Mouse (Mus musculus) liver, embryonic 14.5 days (tissue): ENCODE data around the gene Med29. TPM values are rescaled to one million over a fixed set of nuclear protein-coding genes. Genes with fewer than 3 reads are reported as not detected.
A peak's percentile ranks its signal among the peaks of the same experiment; 100 is the strongest.

Experiments used
- ATAC-seq: fragments of 200-750 bp; cut with Nextera tagmentation; 2 replicates; pipeline ENCODE4 v1.8.0; 2017; ENCODE audit warnings: moderate number of reproducible peaks, mild to moderate bottlenecking, moderate library complexity; ENCODE audit not compliant: insufficient read depth
- DNase-seq, 3 experiments: peaks; one replicate each; pipeline ENCODE4 v3.0.0-alpha.2; 2012 to 2013; ENCODE audit warnings: low read depth in 3 of 3, low spot score in 3 of 3
- H3K27ac ChIP-seq: fragments of 300-500 bp; sonication (generic); 2 replicates; pipeline ENCODE4 v1.5.1; 2014; ENCODE audit warnings: moderate library complexity, mild to moderate bottlenecking, control low read depth, inconsistent platforms
- H3K27me3 ChIP-seq: fragments of 300-500 bp; sonication (generic); 2 replicates; pipeline ENCODE4 v1.6.1; 2014; ENCODE audit warnings: mild to moderate bottlenecking, low read length, moderate library complexity; ENCODE audit not compliant: control insufficient read depth, insufficient read depth
- H3K36me3 ChIP-seq: fragments of 300-500 bp; sonication (generic); replicated peaks from 2 replicates; pipeline ENCODE4 v1.6.1; 2014; ENCODE audit warnings: low read depth; ENCODE audit not compliant: control insufficient read depth, insufficient read depth
- H3K4me1 ChIP-seq, 2 experiments: fragments of 200-500 bp in 1 of 2; fragments of 300-500 bp in 1 of 2; sonication (generic) in 1 of 2; replicated peaks; 2 replicates each; pipeline ENCODE4 v1.6.1; 2012 to 2014; ENCODE audit warnings: antibody characterized with exemption in 1 of 2, inconsistent platforms in 1 of 2, low read length in 1 of 2; ENCODE audit not compliant: control insufficient read depth in 2 of 2, insufficient read depth in 2 of 2
- H3K4me2 ChIP-seq: fragments of 300-500 bp; sonication (generic); 2 replicates; pipeline ENCODE4 v1.6.1; 2014; ENCODE audit warnings: low read depth, mild to moderate bottlenecking, control low read depth, moderate library complexity
- H3K4me3 ChIP-seq, 2 experiments: fragments of 200-500 bp in 1 of 2; fragments of 300-500 bp in 1 of 2; sonication (generic) in 1 of 2; 2 replicates each; pipeline ENCODE4 v1.5.1; 2012 to 2014; ENCODE audit warnings: low read depth in 2 of 2, low read length in 2 of 2, mild to moderate bottlenecking in 2 of 2, control low read depth in 1 of 2, inconsistent platforms in 1 of 2, moderate library complexity in 1 of 2; ENCODE audit not compliant: insufficient read depth in 1 of 2
- H3K9ac ChIP-seq: fragments of 300-500 bp; sonication (generic); replicated peaks from 2 replicates; pipeline ENCODE4 v1.6.1; 2014; ENCODE audit warnings: mild to moderate bottlenecking, control low read depth, moderate library complexity
- H3K9me3 ChIP-seq: fragments of 300-500 bp; sonication (generic); 2 replicates; pipeline ENCODE4 v1.6.1; 2016; ENCODE audit warnings: low read length, mixed read lengths; ENCODE audit not compliant: control insufficient read depth
- CTCF ChIP-seq: IDR thresholded peaks from 2 replicates; pipeline ENCODE4 v1.5.1; 2016; ENCODE audit warnings: antibody characterized with exemption, low read depth, control low read depth
- EP300 ChIP-seq: IDR thresholded peaks from 2 replicates; pipeline ENCODE4 v1.6.1; 2016; ENCODE audit warnings: antibody characterized with exemption, low read depth
- WGBS: fragments of 180-500 bp; shearing (Covaris S2); extraction: QIAGEN DNeasy Blood & Tissue Kit; methylation state at CpG from one replicate; pipeline ENCODE4 v1.1.7; 2014; ENCODE audit not compliant: insufficient replicate concordance; 5-methylcytosine and 5-hydroxymethylcytosine counted together
- polyA plus RNA-seq, 2 experiments: library from polyadenylated mRNA; depleted of rRNA in 1 of 2; stranded (reverse) in 1 of 2; unstranded in 1 of 2; fragments of >200 nt; fragmentation: Nextera tagmentation in 1 of 2; extraction: Ambion mirVana in 1 of 2; gene quantifications; 2 replicates each; pipeline versions ENCODE4 v1.2.1 to v1.2.3; 2012 to 2014

Gene Med29
- polyA plus RNA-seq (2012; rRNA removed) (21.0 and 22.2 TPM in 2 replicates), polyA plus RNA-seq (2014; fragmentation: Nextera tagmentation; extraction: Ambion mirVana) (25.7 and 27.2 TPM in 2 replicates)

GRCm38 (mm10) chr7:28392429-28393271 lies at the start of gene Med29, which contains the start of gene Paf1:
TSS of gene Med29 (minus strand) at chr7:28392708.
TSS of gene Paf1 (plus strand) at chr7:28392951.
- TF ChIP-seq CTCF, result no peak
- TF ChIP-seq EP300, result no peak; the same call in 1 of the 2 replicates
- Histone ChIP-seq H3K4me1 (peaks cover 8 to 10% of the 10 kb centered on the region in 2 experiments), H3K27me3 (no peaks in the 10 kb centered on the region), H3K36me3 (peaks cover 16% of the 10 kb centered on the region), H3K4me2 (peak within 1 kb of the TSS; percentile 93), H3K4me3 (peak within 1 kb of the TSS; percentile 74 to 79), H3K9ac (peak within 1 kb of the TSS; percentile 76), H3K27ac (peak within 1 kb of the TSS; percentile 9), H3K9me3 (no peaks in the 10 kb centered on the region)
- peak; percentile 98 for ATAC-seq
- WGBS, result under 1% methylated on average over 58 of the region's 58 CpGs
- DNase-seq, result peak; percentile 99 to 100 (median 99)

DNA sequence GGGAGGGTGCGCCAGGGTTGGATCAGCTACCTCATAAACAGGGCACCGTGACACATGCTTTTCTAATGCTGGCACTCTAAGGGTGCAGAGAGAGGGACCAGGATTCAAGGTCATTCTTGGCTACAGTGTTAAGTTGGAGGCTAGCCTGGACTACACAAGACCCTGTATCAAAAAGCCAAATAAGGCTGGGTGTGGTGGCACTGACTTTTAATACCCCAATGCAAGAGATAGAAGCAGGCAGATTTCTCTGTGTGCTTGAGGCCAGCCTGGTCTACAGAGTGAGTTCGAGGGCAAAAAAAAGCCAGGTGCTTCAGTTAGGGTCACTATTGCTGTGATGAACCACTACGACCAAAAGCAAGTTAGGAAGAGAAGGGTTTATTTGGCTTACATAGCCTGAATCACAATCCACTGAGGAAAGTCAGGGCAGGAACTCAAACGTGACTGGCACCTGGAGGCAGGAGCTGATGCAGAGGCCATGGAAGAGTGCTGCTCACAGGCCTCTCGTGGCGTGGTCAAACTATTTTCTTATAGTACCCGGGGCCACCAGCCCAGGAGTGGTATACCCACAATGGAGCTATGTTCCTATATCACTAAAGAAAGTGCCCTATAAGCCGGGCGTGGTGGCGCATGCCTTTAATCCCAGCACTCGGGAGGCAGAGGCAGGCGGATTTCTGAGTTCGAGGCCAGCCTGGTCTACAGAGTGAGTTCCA lies 49.4 kb upstream of the Med29 start:
- Histone ChIP-seq H3K27ac (no peak overlapping the region), H3K27me3 (no peaks in the 10 kb centered on the region), H3K9ac (no peak overlapping the region), H3K4me1 (peaks cover 6 to 11% of the 10 kb centered on the region in 2 experiments), H3K4me3 (peak overlapping the region in 1 of 2 experiments; percentile 1; a peak in 1 of 4 replicates), H3K4me2 (0 out of 2 replicates have a peak overlapping the region, but pooled peaks have one; percentile 8), H3K9me3 (no peaks in the 10 kb centered on the region), H3K36me3 (no peaks in the 10 kb centered on the region)
- DNase-seq (no peak), ATAC-seq (no peak)
- TF ChIP-seq CTCF, result no peak
- TF ChIP-seq EP300, result no peak
- WGBS, result 45% methylated on average over 12 of the region's 14 CpGs

DNA sequence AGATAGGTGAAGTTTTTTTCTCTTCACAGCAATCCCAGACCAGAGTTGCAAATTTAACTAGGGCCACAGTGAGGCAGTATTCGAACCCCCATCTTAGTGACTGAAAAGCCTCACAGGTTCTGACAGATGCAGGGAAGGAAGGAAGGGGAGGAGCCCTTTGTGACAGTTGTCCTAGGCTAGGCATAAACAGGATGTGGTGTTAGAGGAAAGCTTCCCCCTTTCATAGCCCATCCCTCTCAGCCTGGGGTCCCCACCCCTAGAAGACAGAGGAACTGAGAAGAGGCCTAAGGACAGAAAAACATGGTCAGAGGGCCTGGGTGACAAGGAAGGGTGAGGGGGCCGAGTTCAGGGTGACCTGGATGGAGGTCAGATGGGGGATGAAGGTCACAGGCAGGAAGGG lies 48.2 kb upstream of the Med29 start:
- ATAC-seq (no peak), DNase-seq (peak in 2 of 3 experiments; percentile 38 to 46)
- WGBS, result 11% methylated on average over 2 of the region's 2 CpGs
- Histone ChIP-seq H3K27me3 (no peaks in the 10 kb centered on the region), H3K9ac (no peak overlapping the region), H3K27ac (no peak overlapping the region), H3K4me1 (peaks cover 6 to 11% of the 10 kb centered on the region in 2 experiments), H3K36me3 (no peaks in the 10 kb centered on the region), H3K4me3 (peak overlapping the region; percentile 16 to 39; a peak in 3 of 4 replicates), H3K4me2 (peak overlapping the region; percentile 28), H3K9me3 (no peaks in the 10 kb centered on the region)
- no peak for TF ChIP-seq CTCF
- TF ChIP-seq EP300, result no peak

DNA sequence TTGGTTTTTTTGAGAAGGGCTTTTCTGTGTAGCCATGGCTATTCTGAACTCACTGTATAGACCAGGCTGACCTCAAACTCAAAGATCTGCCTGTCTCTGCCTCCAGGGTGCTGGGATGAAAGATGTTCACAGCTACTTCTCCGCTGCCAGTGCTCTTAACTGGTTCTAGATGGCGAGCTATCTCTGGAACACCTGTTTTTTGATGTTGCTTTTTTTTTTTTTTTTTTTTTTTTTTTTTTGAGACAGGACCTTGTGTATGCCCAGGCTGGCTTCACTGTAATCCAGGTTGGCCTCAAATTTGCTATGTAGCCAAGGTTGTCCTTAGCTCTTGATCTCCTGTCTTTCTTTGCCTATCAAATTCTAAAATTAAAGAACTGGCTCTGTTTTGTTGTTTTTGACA lies 46.3 kb upstream of the Med29 start:
- Histone ChIP-seq H3K9me3 (no peaks in the 10 kb centered on the region), H3K4me1 (peaks cover 21 to 22% of the 10 kb centered on the region in 2 experiments), H3K9ac (no peak overlapping the region), H3K27me3 (no peaks in the 10 kb centered on the region), H3K4me2 (no peak overlapping the region), H3K27ac (no peak overlapping the region), H3K36me3 (no peaks in the 10 kb centered on the region), H3K4me3 (no peak overlapping the region)
- DNase-seq (no peak), ATAC-seq (no peak)
- no peak for TF ChIP-seq CTCF
- TF ChIP-seq EP300, result no peak
- 49% methylated on average over 2 of the region's 2 CpGs for WGBS

DNA sequence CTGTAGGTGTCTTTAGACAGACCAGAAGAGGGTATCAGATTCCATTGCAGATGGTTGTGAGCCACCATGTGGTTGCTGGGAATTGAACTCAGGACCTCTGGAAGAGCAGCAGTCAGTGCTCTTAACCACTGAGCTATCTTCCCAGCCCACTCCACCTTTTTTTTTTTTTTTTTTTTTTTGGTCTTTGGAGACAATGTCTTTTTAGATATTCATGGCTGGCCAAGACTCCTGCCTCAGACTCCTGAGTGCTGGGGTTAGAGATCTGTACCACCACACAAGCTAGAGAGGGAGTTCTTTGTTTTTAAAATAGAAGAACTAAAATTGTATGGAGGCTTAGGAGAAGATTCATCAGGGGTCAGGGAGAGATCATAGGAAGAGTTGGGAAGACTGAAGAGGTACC lies 45.5 kb upstream of the Med29 start:
- Histone ChIP-seq H3K9ac (no peak overlapping the region), H3K4me3 (no peak overlapping the region), H3K36me3 (no peaks in the 10 kb centered on the region; the same call in 1 of the 2 replicates), H3K4me2 (no peak overlapping the region), H3K9me3 (no peaks in the 10 kb centered on the region), H3K27ac (no peak overlapping the region), H3K4me1 (peaks cover 30% of the 10 kb centered on the region in 2 experiments), H3K27me3 (no peaks in the 10 kb centered on the region)
- DNase-seq (no peak), ATAC-seq (no peak)
- no peak for TF ChIP-seq CTCF
- TF ChIP-seq EP300, result no peak
